Mouse (Mus musculus): ENCODE measurements around the gene Gucd1.
A peak's percentile ranks its signal among the peaks of the same experiment; 100 is the strongest.
"Not testable (repeated sequence)": the region's sequence is repeated elsewhere in the genome, so short reads cannot be mapped to it uniquely, and the experiment has no call there.

The Gucd1 gene

GRCm38 (mm10) chr10:75475139-75475850, 42.5 kb downstream of the Gucd1 start:
- DNase-seq (ENCODE audit: low read depth, low spot score) = not testable (repeated sequence)

- DNase-seq (ENCODE audit: low read depth, low spot score) = no peak
Observed at GRCm38 (mm10) chr10:75474571-75474970, 43.2 kb downstream of the Gucd1 start.

GRCm38 (mm10) chr10:75473411-75473810, 44.4 kb downstream of the Gucd1 start:
- DNase-seq (ENCODE audit: low read depth, low spot score) = no peak

GRCm38 (mm10) chr10:75465781-75466550, 51.8 kb downstream of the Gucd1 start:
- DNase-seq (ENCODE audit: low read depth, low spot score) = peak; percentile 90

- no peak for DNase-seq (ENCODE audit: low read depth, low spot score)
Observed at GRCm38 (mm10) chr10:75462728-75463127, 55.0 kb downstream of the Gucd1 start.

- no peak for DNase-seq (ENCODE audit: low read depth, low spot score)
Observed at GRCm38 (mm10) chr10:75458329-75458728, 59.4 kb downstream of the Gucd1 start.

GRCm38 (mm10) chr10:75457852-75458251, 59.9 kb downstream of the Gucd1 start:
- no peak for DNase-seq (ENCODE audit: low read depth, low spot score)

GRCm38 (mm10) chr10:75456061-75456831, 61.5 kb downstream of the Gucd1 start:
- not testable (repeated sequence) for DNase-seq (ENCODE audit: low read depth, low spot score)

GRCm38 (mm10) chr10:75451036-75451786, 66.6 kb downstream of the Gucd1 start:
- DNase-seq (ENCODE audit: low read depth, low spot score) = peak; percentile 88

- DNase-seq (ENCODE audit: low read depth, low spot score) = no peak
Observed at GRCm38 (mm10) chr10:75450331-75450730, 67.4 kb downstream of the Gucd1 start.

- DNase-seq (ENCODE audit: low read depth, low spot score) = no peak
Observed at GRCm38 (mm10) chr10:75448806-75449420, 68.9 kb downstream of the Gucd1 start.

GRCm38 (mm10) chr10:75447489-75447888, 70.3 kb downstream of the Gucd1 start:
- no peak for DNase-seq (ENCODE audit: low read depth, low spot score)

- DNase-seq (ENCODE audit: low read depth, low spot score) = no peak
Observed at GRCm38 (mm10) chr10:75446501-75447083, 71.2 kb downstream of the Gucd1 start.

- DNase-seq (ENCODE audit: low read depth, low spot score) = no peak
Observed at GRCm38 (mm10) chr10:75445030-75445429, 72.7 kb downstream of the Gucd1 start.

GRCm38 (mm10) chr10:75444111-75444826, 73.5 kb downstream of the Gucd1 start:
- no peak for DNase-seq (ENCODE audit: low read depth, low spot score)

GRCm38 (mm10) chr10:75443017-75443416, 74.8 kb downstream of the Gucd1 start:
- no peak for DNase-seq (ENCODE audit: low read depth, low spot score)

- DNase-seq (ENCODE audit: low read depth, low spot score) = no peak
Observed at GRCm38 (mm10) chr10:75441800-75442199, 76.0 kb downstream of the Gucd1 start.

- DNase-seq (ENCODE audit: low read depth, low spot score) = no peak
Observed at GRCm38 (mm10) chr10:75440756-75441155, 77.0 kb downstream of the Gucd1 start.

- DNase-seq (ENCODE audit: low read depth, low spot score) = no peak
Observed at GRCm38 (mm10) chr10:75439211-75439811, 78.5 kb downstream of the Gucd1 start.
